Mouse (Mus musculus): ENCODE results near the gene Cnpy1. TPM values are rescaled to one million over a fixed set of nuclear protein-coding genes. Genes with fewer than 3 reads are reported as not detected.

Cnpy1 gene
- total RNA-seq, 2 experiments from 2014 or later = not detected

- ATAC-seq (replicated peaks; ENCODE audit: low FRiP score, low TSS enrichment, poor library complexity, severe bottlenecking) = no peak
These were observed 2.0 kb downstream of the Cnpy1 start for GRCm38 (mm10) chr5:28243501-28244177.

- no peak for ATAC-seq (replicated peaks; ENCODE audit: low FRiP score, low TSS enrichment, poor library complexity, severe bottlenecking)
These were observed 4.2 kb downstream of the Cnpy1 start for GRCm38 (mm10) chr5:28241423-28241822.

GRCm38 (mm10) chr5:28239829-28240228 lies 5.8 kb downstream of the Cnpy1 start:
- ATAC-seq (replicated peaks; ENCODE audit: low FRiP score, low TSS enrichment, poor library complexity, severe bottlenecking) = no peak

- ATAC-seq (replicated peaks; ENCODE audit: low FRiP score, low TSS enrichment, poor library complexity, severe bottlenecking) = no peak
These were observed 6.7 kb downstream of the Cnpy1 start for GRCm38 (mm10) chr5:28238876-28239275.

- no peak for ATAC-seq (replicated peaks; ENCODE audit: low FRiP score, low TSS enrichment, poor library complexity, severe bottlenecking)
These were observed 7.5 kb downstream of the Cnpy1 start for GRCm38 (mm10) chr5:28238152-28238551.

- no peak for ATAC-seq (replicated peaks; ENCODE audit: low FRiP score, low TSS enrichment, poor library complexity, severe bottlenecking)
These were observed 7.9 kb downstream of the Cnpy1 start for GRCm38 (mm10) chr5:28237715-28238114.

- no peak for ATAC-seq (replicated peaks; ENCODE audit: low FRiP score, low TSS enrichment, poor library complexity, severe bottlenecking)
These were observed 8.6 kb downstream of the Cnpy1 start for GRCm38 (mm10) chr5:28237055-28237454.

GRCm38 (mm10) chr5:28236098-28236497 lies 9.5 kb downstream of the Cnpy1 start:
- ATAC-seq (replicated peaks; ENCODE audit: low FRiP score, low TSS enrichment, poor library complexity, severe bottlenecking) = no peak

GRCm38 (mm10) chr5:28232101-28232500 lies 13.5 kb downstream of the Cnpy1 start:
- ATAC-seq (replicated peaks; ENCODE audit: low FRiP score, low TSS enrichment, poor library complexity, severe bottlenecking) = no peak

GRCm38 (mm10) chr5:28219596-28219995 lies 26.0 kb downstream of the Cnpy1 start:
- ATAC-seq (replicated peaks; ENCODE audit: low FRiP score, low TSS enrichment, poor library complexity, severe bottlenecking) = no peak

GRCm38 (mm10) chr5:28213441-28213840 lies 32.2 kb downstream of the Cnpy1 start:
- no peak for ATAC-seq (replicated peaks; ENCODE audit: low FRiP score, low TSS enrichment, poor library complexity, severe bottlenecking)

- ATAC-seq (replicated peaks; ENCODE audit: low FRiP score, low TSS enrichment, poor library complexity, severe bottlenecking) = no peak
These were observed 33.8 kb downstream of the Cnpy1 start for GRCm38 (mm10) chr5:28211651-28212310.

GRCm38 (mm10) chr5:28210591-28211550 lies 34.7 kb downstream of the Cnpy1 start:
- no peak for ATAC-seq (replicated peaks; ENCODE audit: low FRiP score, low TSS enrichment, poor library complexity, severe bottlenecking)

- ATAC-seq (replicated peaks; ENCODE audit: low FRiP score, low TSS enrichment, poor library complexity, severe bottlenecking) = no peak
These were observed 35.8 kb downstream of the Cnpy1 start for GRCm38 (mm10) chr5:28209549-28210431.

GRCm38 (mm10) chr5:28208726-28209520 lies 36.7 kb downstream of the Cnpy1 start:
- no peak for ATAC-seq (replicated peaks; ENCODE audit: low FRiP score, low TSS enrichment, poor library complexity, severe bottlenecking)

- no peak for ATAC-seq (replicated peaks; ENCODE audit: low FRiP score, low TSS enrichment, poor library complexity, severe bottlenecking)
These were observed 38.6 kb downstream of the Cnpy1 start for GRCm38 (mm10) chr5:28207043-28207442.

- no peak for ATAC-seq (replicated peaks; ENCODE audit: low FRiP score, low TSS enrichment, poor library complexity, severe bottlenecking)
These were observed 39.2 kb downstream of the Cnpy1 start for GRCm38 (mm10) chr5:28206448-28206847.

GRCm38 (mm10) chr5:28204678-28205077 lies 40.9 kb downstream of the Cnpy1 start:
- no peak for ATAC-seq (replicated peaks; ENCODE audit: low FRiP score, low TSS enrichment, poor library complexity, severe bottlenecking)

Measured in megakaryocyte-erythroid progenitor cell, adult 5-6 weeks (primary cell).